Mouse (Mus musculus): Measurements from ENCODE around the gene Olfr70. TPM values are rescaled to one million over a fixed set of nuclear protein-coding genes. Genes with fewer than 3 reads are reported as not detected.

Gene Olfr70
- polyA plus RNA-seq (2014; fragmentation: Nextera tagmentation; extraction: Ambion mirVana) = not detected in 2 replicates

DNA sequence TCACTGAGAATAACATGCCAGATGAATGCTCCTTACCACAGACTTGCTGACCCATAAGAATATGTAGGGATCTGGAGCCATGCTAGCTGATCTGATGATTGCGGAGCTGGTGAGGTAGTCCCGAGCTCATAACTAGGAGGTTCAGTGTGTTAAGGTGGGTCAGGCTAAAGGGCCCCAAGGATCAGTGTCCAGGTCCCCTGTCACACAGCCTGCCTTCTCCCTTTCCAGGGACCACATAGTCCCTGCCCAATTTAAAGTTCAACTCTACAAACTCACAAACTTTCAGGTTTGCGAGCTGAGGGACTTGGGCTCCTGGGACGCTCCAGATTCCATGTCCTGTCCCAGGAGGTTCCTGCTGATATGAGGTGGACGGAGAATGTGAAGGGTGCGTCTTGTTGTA, at the start of gene Olfr70:
TSS of gene Olfr70 (minus strand) at position 101 of the 400 bp plus-strand sequence.
- Histone ChIP-seq H3K9me3 (ENCODE audit: control insufficient read depth, low read length) (no peaks in the 10 kb centered on the region), H3K4me3 (ENCODE audit: low read depth, low read length) (no peak within 1 kb of the TSS), H3K4me2 (no peak within 1 kb of the TSS), H3K9ac (ENCODE audit: low read length) (no peak within 1 kb of the TSS), H3K27me3 (ENCODE audit: control insufficient read depth, insufficient read depth, low read length) (no peaks in the 10 kb centered on the region), H3K36me3 (ENCODE audit: control insufficient read depth, insufficient read depth, low read length) (no peaks in the 10 kb centered on the region), H3K4me1 (ENCODE audit: control insufficient read depth, insufficient read depth, low read length) (no peaks in the 10 kb centered on the region), H3K27ac (ENCODE audit: low read depth, low read length) (no peak within 1 kb of the TSS)
- DNase-seq (ENCODE audit: low spot score, missing footprints) (peak; percentile 4), ATAC-seq (ENCODE audit: low FRiP score) (no peak)
- 94% methylated on average over 6 of the region's 6 CpGs for WGBS

DNA sequence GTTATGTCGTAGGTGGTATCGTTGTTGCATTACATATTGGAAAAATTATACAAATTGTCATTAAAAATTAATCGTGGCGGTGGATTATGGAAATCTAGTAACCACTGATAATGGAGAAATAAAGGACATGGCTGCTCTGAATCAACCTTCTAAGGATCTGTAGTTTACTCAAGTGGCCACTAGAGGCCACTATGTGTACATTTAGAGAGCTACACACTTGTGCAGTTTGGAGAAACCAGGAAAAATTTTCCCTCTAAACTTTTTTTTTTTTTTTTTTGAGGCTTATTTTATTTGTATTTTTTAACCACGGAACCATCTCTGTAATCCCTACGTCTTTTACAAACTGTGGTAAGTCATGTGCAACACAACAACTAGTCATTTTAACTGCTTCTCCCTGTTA, 44.6 kb upstream of the Olfr70 start:
- Histone ChIP-seq H3K9ac (ENCODE audit: low read length) (no peak overlapping the region), H3K4me2 (no peak overlapping the region), H3K9me3 (ENCODE audit: control insufficient read depth, low read length) (no peaks in the 10 kb centered on the region), H3K4me1 (ENCODE audit: control insufficient read depth, insufficient read depth, low read length) (no peaks in the 10 kb centered on the region), H3K27ac (ENCODE audit: low read depth, low read length) (no peak overlapping the region), H3K4me3 (ENCODE audit: low read depth, low read length) (no peak overlapping the region), H3K27me3 (ENCODE audit: control insufficient read depth, insufficient read depth, low read length) (no peaks in the 10 kb centered on the region), H3K36me3 (ENCODE audit: control insufficient read depth, insufficient read depth, low read length) (no peaks in the 10 kb centered on the region)
- DNase-seq (ENCODE audit: low spot score, missing footprints) (peak; percentile 88), ATAC-seq (ENCODE audit: low FRiP score) (no peak)
- 17% methylated on average over 6 of the region's 6 CpGs for WGBS

GRCm38 (mm10) chr4:43743099-43743498, 42.5 kb upstream of the Olfr70 start:
- H3K4me2 ChIP-seq = no peak overlapping the region
- no peak overlapping the region for H3K9ac ChIP-seq (ENCODE audit: low read length)
- H3K27me3 ChIP-seq (ENCODE audit: control insufficient read depth, insufficient read depth, low read length) = no peaks in the 10 kb centered on the region
- 56% methylated on average over 1 of the region's 1 CpGs for whole genome bisulfite sequencing
- H3K9me3 ChIP-seq (ENCODE audit: control insufficient read depth, low read length) = no peaks in the 10 kb centered on the region
- DNase-seq (ENCODE audit: low spot score, missing footprints) = no peak
- H3K36me3 ChIP-seq (ENCODE audit: control insufficient read depth, insufficient read depth, low read length) = no peaks in the 10 kb centered on the region
- H3K27ac ChIP-seq (ENCODE audit: low read depth, low read length) = no peak overlapping the region
- H3K4me3 ChIP-seq (ENCODE audit: low read depth, low read length) = no peak overlapping the region
- no peaks in the 10 kb centered on the region for H3K4me1 ChIP-seq (ENCODE audit: control insufficient read depth, insufficient read depth, low read length)
- ATAC-seq (ENCODE audit: low FRiP score) = no peak

DNA sequence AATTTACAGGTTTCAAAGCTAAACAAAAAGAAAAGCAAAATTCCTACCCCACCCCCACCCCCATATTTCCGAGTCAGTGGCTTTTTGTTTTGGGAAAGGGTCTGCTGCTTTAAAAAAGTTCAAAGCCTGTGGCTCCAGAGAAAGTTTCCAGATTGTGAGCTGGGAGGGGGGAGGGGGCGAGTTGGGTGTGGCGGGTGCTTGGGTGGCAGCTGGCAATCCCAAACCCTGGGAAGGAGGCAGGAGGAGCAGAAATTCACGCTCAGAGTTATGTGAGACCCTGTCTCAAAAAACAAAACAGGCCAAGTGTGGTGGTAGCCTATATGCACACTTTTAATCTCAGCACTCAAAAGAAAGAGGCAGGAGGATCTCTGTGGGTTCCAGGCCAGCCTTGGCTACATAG, 42.0 kb upstream of the Olfr70 start:
- no peak for ATAC-seq (ENCODE audit: low FRiP score)
- Histone ChIP-seq H3K27me3 (ENCODE audit: control insufficient read depth, insufficient read depth, low read length) (no peaks in the 10 kb centered on the region), H3K4me1 (ENCODE audit: control insufficient read depth, insufficient read depth, low read length) (no peaks in the 10 kb centered on the region), H3K36me3 (ENCODE audit: control insufficient read depth, insufficient read depth, low read length) (no peaks in the 10 kb centered on the region), H3K4me2 (no peak overlapping the region), H3K4me3 (ENCODE audit: low read depth, low read length) (no peak overlapping the region), H3K9ac (ENCODE audit: low read length) (no peak overlapping the region), H3K27ac (ENCODE audit: low read depth, low read length) (no peak overlapping the region), H3K9me3 (ENCODE audit: control insufficient read depth, low read length) (no peaks in the 10 kb centered on the region)
- peak; percentile 69 for DNase-seq (ENCODE audit: low spot score, missing footprints)
- WGBS = 36% methylated on average over 4 of the region's 4 CpGs

GRCm38 (mm10) chr4:43741526-43741925, 40.9 kb upstream of the Olfr70 start:
- H3K4me1 ChIP-seq (ENCODE audit: control insufficient read depth, insufficient read depth, low read length) = no peaks in the 10 kb centered on the region
- no peak for ATAC-seq (ENCODE audit: low FRiP score)
- H3K4me3 ChIP-seq (ENCODE audit: low read depth, low read length) = no peak overlapping the region
- H3K9ac ChIP-seq (ENCODE audit: low read length) = no peak overlapping the region
- no peak overlapping the region for H3K4me2 ChIP-seq
- no peaks in the 10 kb centered on the region for H3K36me3 ChIP-seq (ENCODE audit: control insufficient read depth, insufficient read depth, low read length)
- WGBS = 72% methylated on average over 5 of the region's 5 CpGs
- H3K27me3 ChIP-seq (ENCODE audit: control insufficient read depth, insufficient read depth, low read length) = no peaks in the 10 kb centered on the region
- peak; percentile 60 for DNase-seq (ENCODE audit: low spot score, missing footprints)
- no peaks in the 10 kb centered on the region for H3K9me3 ChIP-seq (ENCODE audit: control insufficient read depth, low read length)
- no peak overlapping the region for H3K27ac ChIP-seq (ENCODE audit: low read depth, low read length)

- no peak overlapping the region for H3K4me3 ChIP-seq (ENCODE audit: low read depth, low read length)
- ATAC-seq (ENCODE audit: low FRiP score) = no peak
- WGBS = 80% methylated on average over 8 of the region's 8 CpGs
- H3K27ac ChIP-seq (ENCODE audit: low read depth, low read length) = no peak overlapping the region
- no peak overlapping the region for H3K9ac ChIP-seq (ENCODE audit: low read length)
- H3K36me3 ChIP-seq (ENCODE audit: control insufficient read depth, insufficient read depth, low read length) = no peaks in the 10 kb centered on the region
- H3K27me3 ChIP-seq (ENCODE audit: control insufficient read depth, insufficient read depth, low read length) = no peaks in the 10 kb centered on the region
- H3K4me2 ChIP-seq = no peak overlapping the region
- DNase-seq (ENCODE audit: low spot score, missing footprints) = no peak
- no peaks in the 10 kb centered on the region for H3K4me1 ChIP-seq (ENCODE audit: control insufficient read depth, insufficient read depth, low read length)
- H3K9me3 ChIP-seq (ENCODE audit: control insufficient read depth, low read length) = no peaks in the 10 kb centered on the region
Measured at GRCm38 (mm10) chr4:43738989-43739674, 38.5 kb upstream of the Olfr70 start.

- Histone ChIP-seq H3K4me2 (no peak overlapping the region), H3K9me3 (ENCODE audit: control insufficient read depth, low read length) (no peaks in the 10 kb centered on the region)
Measured at GRCm38 (mm10) chr4:43737144-43737543, 36.5 kb upstream of the Olfr70 start.

DNA sequence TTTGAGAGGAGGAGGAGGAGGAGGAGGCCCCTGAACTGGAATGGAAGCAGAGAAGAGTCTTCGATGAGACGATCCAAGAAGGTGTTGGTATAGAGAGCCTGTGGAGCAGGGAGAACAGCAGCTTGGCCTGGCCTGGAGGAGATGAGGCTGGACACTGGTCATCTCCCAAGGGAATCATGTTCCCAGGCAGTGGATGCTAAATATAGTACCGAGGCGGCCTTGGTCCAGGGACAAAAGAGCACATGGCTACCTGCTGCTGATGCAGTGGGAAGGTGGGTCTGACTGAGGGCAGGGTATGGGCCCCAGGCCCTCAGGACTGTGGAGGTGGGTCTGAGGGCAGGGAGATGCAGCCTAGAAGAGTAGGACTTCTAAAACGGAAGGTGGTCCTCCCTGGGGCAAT, 32.6 kb upstream of the Olfr70 start:
- 88% methylated on average over 5 of the region's 5 CpGs for WGBS
- Histone ChIP-seq H3K4me2 (no peak overlapping the region), H3K4me1 (ENCODE audit: control insufficient read depth, insufficient read depth, low read length) (no peaks in the 10 kb centered on the region), H3K9me3 (ENCODE audit: control insufficient read depth, low read length) (no peaks in the 10 kb centered on the region), H3K36me3 (ENCODE audit: control insufficient read depth, insufficient read depth, low read length) (no peaks in the 10 kb centered on the region), H3K9ac (ENCODE audit: low read length) (no peak overlapping the region), H3K27ac (ENCODE audit: low read depth, low read length) (no peak overlapping the region), H3K4me3 (ENCODE audit: low read depth, low read length) (no peak overlapping the region), H3K27me3 (ENCODE audit: control insufficient read depth, insufficient read depth, low read length) (no peaks in the 10 kb centered on the region)
- no peak for ATAC-seq (ENCODE audit: low FRiP score)
- DNase-seq (ENCODE audit: low spot score, missing footprints) = no peak

More at GRCm38 (mm10) chr4:43737144-43737543, 36.5 kb upstream of the Olfr70 start:
- no peak overlapping the region for H3K9ac ChIP-seq (ENCODE audit: low read length)
- ATAC-seq (ENCODE audit: low FRiP score) (no peak), DNase-seq (ENCODE audit: low spot score, missing footprints) (no peak)
- 65% methylated on average over 6 of the region's 6 CpGs for WGBS
- H3K4me1 ChIP-seq (ENCODE audit: control insufficient read depth, insufficient read depth, low read length) = no peaks in the 10 kb centered on the region
- H3K36me3 ChIP-seq (ENCODE audit: control insufficient read depth, insufficient read depth, low read length) = no peaks in the 10 kb centered on the region
- no peak overlapping the region for H3K27ac ChIP-seq (ENCODE audit: low read depth, low read length)
- no peaks in the 10 kb centered on the region for H3K27me3 ChIP-seq (ENCODE audit: control insufficient read depth, insufficient read depth, low read length)
- H3K4me3 ChIP-seq (ENCODE audit: low read depth, low read length) = no peak overlapping the region

DNA sequence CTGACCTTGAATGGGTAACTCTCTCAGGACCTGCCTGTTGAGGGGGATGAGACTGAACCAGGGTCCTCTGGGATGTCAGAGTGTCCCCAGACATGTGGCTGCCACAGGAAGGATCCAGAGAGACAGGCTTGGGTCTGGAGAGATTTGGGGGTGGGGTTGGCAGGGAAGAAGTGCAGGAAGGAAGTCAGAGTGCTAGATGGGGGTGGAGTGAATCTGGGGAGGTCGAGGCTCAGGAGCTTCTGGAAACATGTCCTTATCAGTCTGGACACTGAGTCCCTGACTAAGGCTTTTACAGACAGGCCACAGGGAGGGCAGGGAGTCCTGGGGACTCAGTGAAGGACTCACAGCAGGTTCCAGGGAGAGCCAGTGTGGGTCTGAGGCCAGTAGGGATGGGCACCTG, 31.6 kb upstream of the Olfr70 start:
- Histone ChIP-seq H3K4me1 (ENCODE audit: control insufficient read depth, insufficient read depth, low read length) (no peaks in the 10 kb centered on the region), H3K27ac (ENCODE audit: low read depth, low read length) (no peak overlapping the region), H3K4me3 (ENCODE audit: low read depth, low read length) (no peak overlapping the region), H3K36me3 (ENCODE audit: control insufficient read depth, insufficient read depth, low read length) (no peaks in the 10 kb centered on the region), H3K27me3 (ENCODE audit: control insufficient read depth, insufficient read depth, low read length) (no peaks in the 10 kb centered on the region), H3K9me3 (ENCODE audit: control insufficient read depth, low read length) (no peaks in the 10 kb centered on the region), H3K4me2 (no peak overlapping the region), H3K9ac (ENCODE audit: low read length) (no peak overlapping the region)
- WGBS = 44% methylated on average over 1 of the region's 1 CpGs
- DNase-seq (ENCODE audit: low spot score, missing footprints) = no peak
- no peak for ATAC-seq (ENCODE audit: low FRiP score)

All from midbrain, embryonic 11.5 days (tissue).